Mouse (Mus musculus) CD8-positive naive resting alpha-beta T cell, adult 2 months (primary cell): ENCODE measurements around the gene Gm21738.
"Not testable (repeated sequence)": the region's sequence is repeated elsewhere in the genome, so short reads cannot be mapped to it uniquely, and the experiment has no call there.

Source experiments
- DNase-seq, 2 experiments: peaks; one replicate each; pipeline ENCODE4 v3.0.0; 2022; ENCODE audit warnings: low read depth in 2 of 2, low spot score in 2 of 2

Gene Gm21738

DNA sequence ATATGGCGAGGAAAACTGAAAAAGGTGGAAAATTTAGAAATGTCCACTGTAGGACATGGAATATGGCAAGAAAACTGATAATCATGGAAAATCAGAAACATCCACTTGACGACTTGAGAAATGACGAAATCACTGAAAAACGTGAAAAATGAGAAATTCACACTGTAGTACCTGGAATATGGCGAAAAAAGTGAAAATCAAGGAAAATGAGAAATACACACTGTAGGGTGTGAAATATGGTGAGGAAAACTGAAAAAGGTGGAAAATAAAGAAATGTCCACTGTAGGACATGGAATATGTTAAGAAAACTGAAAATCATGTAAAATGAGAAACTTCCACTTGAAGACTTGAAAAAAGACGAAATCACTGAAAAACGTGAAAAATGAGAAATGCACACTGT, at the start of gene Gm21738:
Gene Gm21738, minus strand, starts transcription at position 101 of the 400 bp plus-strand sequence.
- DNase-seq, result not testable (repeated sequence)

DNA sequence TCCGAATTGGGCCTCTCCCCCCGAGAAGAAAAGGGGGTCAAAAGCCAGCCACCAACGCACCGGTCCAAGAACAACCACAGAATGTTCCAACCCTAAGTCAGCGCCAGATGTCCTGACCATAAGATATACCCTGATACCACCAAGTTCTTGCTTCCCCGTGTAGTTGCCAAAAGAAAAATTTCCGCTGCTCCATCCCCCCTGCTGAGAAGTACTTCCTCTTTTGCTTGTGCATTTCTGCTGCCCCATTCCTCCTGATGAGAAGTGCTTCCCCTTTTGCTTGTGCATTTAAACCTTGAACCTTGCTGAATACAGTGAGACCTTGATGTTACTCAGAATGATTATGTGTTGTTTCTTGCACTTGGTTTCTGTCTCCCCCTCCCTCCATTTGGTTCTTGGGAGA, 35.0 kb downstream of the Gm21738 start:
- DNase-seq, result not testable (repeated sequence)
